Mouse (Mus musculus): Measurements from ENCODE around the gene Eif2s1.
"Not testable (repeated sequence)": the region's sequence is repeated elsewhere in the genome, so short reads cannot be mapped to it uniquely, and the experiment has no call there.

Gene Eif2s1

DNA sequence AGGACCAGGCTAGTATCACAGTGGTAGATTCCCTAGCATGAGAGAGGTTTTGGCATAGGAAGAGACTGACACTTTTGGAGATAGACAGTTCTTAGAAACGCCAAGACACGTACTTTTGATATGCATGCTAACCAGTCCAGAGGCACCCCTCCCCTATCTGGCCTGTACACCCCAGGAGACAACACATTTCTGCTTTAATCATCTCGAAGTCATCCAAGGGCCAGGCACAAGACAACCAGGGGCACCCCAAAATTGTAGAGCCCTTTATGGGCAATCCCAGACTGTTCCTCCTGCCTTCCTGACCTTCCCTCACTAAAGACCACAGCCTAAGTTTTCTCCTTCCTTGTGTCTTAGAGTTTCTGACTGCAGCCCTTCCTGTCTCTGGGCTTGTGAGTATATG, 53.9 kb downstream of the Eif2s1 start:
- DNase-seq (ENCODE audit: low spot score): no peak

DNA sequence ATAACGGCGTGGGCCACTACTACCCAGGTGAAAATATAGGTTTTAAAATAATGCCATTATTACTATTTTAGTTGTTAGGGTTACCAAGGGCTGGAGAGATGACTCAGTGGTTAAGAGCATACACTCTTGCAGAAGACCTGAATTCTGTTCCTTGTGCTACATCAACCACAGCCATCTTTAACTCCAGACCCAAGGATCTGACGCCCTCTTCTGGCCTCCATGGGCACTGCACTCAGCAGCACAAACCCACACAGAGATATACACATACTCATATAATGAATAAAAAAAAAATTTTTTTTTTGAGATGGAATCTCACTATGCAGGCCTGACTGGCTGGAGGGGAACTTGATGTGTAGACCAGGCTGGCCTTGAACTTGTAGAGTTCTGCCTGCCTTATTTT, 54.7 kb downstream of the Eif2s1 start:
- no peak for DNase-seq (ENCODE audit: low spot score)

DNA sequence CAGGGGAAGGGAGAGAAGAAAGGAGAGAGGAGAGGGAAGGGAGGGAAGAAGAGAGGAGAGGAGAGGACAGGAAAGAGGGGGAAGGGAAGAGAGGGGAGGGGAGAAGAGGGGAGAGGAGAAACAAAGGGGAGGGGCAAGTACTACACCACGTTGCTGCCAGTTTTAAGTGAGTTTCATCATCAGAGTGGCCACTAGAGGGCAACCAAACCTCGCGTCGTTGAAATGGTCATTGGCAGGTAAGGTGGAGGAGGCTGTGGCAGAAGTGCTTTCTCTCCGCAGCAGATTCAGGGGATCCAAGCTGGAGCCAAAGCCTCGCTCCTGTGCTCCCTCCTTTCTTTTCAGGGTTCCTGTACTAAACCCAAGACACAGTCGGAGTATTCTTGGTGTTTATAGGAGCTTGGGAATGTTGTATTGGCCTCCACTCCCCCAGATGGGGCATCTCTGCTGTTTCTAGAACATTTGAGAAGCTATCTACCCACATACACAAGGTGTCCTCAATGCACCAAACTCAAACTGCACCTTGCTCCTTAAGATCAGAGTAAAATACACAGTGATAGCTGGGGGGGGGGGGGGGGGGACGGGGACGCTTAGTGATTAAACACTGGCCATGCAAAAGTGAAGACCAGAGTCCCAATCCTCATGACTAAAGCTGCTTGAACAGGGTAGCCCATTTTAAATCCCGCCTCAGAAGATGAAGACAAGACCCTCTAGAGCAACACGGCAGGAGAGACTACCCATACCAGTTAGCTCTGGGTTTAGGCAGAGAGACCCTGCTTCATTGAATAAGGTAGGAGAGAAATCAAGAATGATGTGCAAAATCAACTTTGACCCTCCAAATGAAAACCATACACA, 56.8 kb downstream of the Eif2s1 start:
- peak; percentile 80 for DNase-seq (ENCODE audit: low spot score)

DNA sequence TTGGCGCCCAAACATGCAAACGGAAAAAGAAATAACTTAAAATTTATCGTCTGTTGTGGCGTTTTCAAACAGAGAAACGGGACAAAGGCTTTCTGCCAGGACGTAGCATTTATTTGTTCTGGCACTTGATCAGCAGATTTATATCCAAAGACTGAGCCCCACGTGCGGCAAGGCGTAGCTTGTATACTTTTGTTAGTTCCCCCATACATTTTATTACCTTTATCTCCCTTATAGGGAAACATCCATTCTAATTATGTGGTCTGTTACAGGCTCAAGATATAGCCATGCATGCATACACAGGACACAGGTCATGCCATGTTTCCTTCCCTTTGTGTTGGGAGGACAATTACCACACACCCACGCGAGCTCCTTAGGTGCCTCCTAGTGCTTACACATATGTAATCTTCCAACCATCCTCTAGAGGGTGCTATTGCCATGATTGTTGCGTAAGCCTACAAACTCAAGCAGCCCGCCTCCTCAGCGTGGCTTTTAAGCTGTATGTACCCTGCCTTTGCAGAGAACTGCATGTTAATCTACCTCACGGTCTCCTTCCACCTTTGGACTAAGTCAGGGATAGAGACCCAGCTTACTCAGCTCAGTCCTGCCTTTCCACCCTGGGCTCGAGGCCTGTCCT, 57.6 kb downstream of the Eif2s1 start:
- peak; percentile 67 for DNase-seq (ENCODE audit: low spot score)

DNA sequence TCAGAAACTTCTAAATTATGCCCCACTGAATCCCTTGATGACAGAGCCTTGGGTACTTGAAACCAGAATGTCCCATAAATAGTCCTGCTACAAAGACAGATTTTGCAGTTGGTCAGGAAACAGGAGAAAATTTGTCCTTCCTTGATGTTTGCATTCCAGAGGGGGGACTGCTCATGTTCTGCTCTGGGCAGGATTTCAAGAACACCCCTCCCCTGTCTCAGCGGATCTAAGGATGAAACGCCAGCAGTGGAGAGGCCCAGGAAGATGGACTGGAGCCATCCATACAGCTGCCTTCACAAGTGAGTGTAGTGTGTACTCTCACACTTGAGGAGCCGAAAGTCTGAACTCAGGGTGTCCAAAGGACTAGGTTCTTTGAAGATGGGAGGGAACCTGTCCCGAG, 59.8 kb downstream of the Eif2s1 start:
- DNase-seq (ENCODE audit: low spot score): no peak

DNA sequence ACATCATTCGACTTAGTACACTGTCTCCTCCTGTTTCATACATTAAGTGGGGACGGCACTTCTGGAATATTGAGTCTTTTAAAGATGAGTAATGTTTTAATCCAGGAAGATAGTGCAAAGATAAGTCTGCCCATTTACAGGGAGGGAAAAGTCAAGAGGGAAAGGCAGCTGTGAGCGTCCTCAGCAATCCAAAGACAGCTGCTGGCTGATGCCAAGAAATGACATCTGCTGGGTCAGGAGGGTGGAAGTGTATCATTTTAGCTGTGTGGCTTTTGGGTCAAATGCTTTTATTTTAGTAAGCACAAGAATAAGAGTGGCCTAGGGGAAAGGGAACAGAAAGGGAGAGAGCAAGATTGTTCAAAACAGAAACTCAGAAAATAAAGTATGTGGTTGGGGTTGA, 60.4 kb downstream of the Eif2s1 start:
- DNase-seq (ENCODE audit: low spot score): no peak

DNA sequence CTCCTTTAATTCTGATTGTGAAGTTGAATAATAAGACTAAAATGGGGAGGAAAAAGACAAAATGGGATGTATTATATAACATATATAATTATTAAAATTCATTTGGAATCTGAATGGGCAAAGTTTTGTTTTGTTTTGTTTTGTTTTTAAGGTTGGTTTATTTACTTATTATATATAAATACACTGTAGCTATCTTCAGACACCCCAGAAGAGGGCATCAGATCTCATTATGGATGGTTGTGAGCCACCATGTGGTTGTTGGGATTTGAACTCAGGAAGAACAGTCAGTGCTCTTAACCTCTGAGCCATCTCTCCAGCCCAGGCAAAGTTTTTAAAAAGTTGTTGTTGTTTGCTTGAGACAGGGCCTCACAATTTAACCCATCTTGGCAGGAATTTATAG, 61.4 kb downstream of the Eif2s1 start:
- not testable (repeated sequence) for DNase-seq (ENCODE audit: low spot score)

DNA sequence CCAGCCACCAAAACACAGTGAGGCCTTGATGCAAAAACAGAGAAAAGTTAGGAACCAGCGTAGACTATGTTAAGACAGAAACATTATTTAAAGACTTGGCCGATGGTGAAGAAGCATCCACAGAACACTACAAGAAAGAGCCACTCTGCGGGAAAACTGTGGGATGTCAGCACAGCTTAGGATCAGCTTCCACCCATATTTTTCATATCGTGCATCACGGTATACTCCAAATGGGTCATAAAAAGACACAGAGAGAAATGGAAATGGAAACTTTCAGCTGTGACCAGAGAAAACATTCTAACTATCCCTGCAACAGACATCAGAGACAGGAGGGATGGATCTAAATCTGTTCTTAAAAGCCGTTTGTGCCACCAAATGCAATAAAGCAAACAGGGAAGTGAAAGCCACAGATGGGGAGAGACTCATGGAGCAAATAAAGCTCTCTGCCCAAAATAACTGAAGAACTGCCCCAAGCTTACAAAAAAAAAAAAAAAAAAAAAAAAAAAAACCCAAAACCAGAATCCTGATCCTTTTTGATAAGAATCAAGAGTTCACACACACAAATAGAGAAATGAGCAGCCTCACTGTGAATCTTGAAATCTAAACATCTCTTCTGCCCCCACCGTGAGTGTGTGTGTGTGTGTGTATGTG, 62.0 kb downstream of the Eif2s1 start:
- DNase-seq (ENCODE audit: low spot score): no peak

DNA sequence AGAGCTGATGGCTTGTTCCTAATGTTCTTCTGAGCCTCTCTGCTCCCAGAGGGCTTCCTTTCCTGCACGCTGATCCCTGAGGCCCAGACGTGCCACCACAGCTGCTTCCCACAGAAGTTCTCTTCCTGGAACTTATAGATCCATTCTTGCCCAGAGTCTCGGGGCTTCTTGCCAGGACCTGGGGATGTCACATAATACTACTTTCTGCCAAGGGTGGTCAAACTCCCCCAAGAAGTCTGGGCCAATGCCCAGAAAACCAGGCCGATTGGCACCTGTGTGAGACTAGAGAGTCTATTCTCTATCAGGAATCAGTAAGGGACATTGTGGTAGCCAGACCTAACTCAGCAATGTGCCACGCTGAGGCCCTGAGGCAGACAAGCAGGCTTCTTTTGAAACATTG, 65.7 kb downstream of the Eif2s1 start:
- DNase-seq (ENCODE audit: low spot score): peak; percentile 38

DNA sequence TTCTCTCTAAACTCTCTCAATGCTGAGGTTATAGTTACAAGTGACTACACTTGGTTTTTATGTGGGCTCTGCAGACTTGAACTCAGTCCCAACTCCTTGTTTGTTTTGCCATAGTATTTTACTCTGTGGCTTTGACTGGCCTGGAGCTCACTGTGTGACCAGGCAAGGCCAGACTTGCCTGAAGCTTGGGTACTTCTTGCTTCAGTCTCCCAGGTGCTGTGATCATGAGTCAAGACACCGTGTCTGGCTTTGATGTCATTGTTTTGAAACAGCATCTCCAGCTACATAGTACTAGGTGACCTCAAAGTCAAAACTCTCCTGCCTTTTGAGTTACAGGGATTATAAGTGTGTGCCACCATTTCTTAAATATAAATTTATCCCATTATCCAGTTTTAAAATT, 68.3 kb downstream of the Eif2s1 start:
- DNase-seq (ENCODE audit: low spot score): no peak

DNA sequence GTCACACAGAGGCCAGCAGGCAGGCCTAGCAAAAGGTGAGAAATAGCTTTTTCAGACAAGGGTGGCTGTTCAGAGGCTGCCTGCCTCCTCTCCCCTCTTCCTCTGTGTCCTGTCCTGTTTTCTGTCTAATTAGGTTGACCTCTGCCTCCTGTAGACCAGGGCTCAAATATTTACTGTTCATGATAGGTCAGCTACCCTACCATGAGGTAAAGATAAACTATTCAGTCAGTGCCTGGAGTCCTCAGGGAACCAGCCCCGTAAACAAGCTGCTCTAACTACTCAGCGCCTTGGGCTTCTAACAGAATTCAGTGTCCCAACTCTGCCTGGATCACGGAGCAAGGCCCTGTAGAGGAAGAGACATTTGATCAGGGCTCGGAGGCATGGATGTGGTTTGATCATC, 74.9 kb downstream of the Eif2s1 start:
- no peak for DNase-seq (ENCODE audit: low spot score)

Measured in testis, postnatal 14 days (tissue).